Mouse (Mus musculus) liver, adult 2 months (tissue): ENCODE data around the gene Fnip2.

ENCODE experiments used
- CTCF ChIP-seq: fragments of 200-500 bp; IDR thresholded peaks from 2 replicates; pipeline ENCODE4 v1.5.1; 2011; ENCODE audit warnings: low read depth, low read length, control low read depth
- POLR2A ChIP-seq: fragments of 200-500 bp; IDR thresholded peaks from 2 replicates; pipeline ENCODE4 v1.6.1; 2011; ENCODE audit warnings: low read length, control low read depth; ENCODE audit not compliant: insufficient read depth; ENCODE audit errors: extremely low read depth

DNA sequence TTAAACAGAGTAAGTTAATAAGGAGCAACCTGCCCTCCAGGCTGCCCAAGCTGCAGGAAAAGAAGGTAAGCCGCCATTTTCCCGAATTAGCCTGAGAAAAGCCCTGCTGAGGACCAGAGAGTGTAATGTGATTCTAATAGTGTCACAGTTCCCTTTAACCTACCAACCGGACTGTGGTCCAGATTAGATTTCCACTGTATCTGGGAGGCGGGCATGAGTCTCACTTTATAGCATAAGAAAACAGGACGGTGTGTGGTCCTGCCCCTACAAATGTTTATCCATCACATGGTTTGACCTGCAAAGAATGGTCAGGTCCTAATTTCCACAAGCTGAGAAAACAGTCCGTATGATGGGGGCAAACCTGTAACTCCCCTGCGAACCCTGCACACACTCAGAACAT is 118.2 kb downstream of the Fnip2 start:
- TF ChIP-seq CTCF = no peak
- TF ChIP-seq POLR2A = no peak
